ENCODE assay signal across 19 mouse cellular contexts in genomic region chr16:16255217-16255616, GRCm38 (mm10). TPM values are rescaled to one million over a fixed set of nuclear protein-coding genes. Genes with fewer than 3 reads are reported as not detected.
DNase-seq lines count a peak whose midpoint lies in the region; ATAC-seq and TF ChIP-seq lines count a peak whose summit lies in the region.
"Had no signal": no experiment of that assay in that cellular context is flagged by ENCODE, and none has a peak within 500 bp of the region (broad histone marks: within the 10 kb centered on the region; RNA-seq: fewer than 3 reads in every experiment).

No protein-coding gene starts in this region.

- TF ChIP-seq CTCF in MEL (IDR thresholded peaks at IDR 0.05 in 2 of 3, conservative IDR thresholded peaks at IDR 0.05 in 1 of 3; ENCODE audit: control insufficient read depth in 1 of 3, insufficient read depth in 1 of 3, low read depth in 2 of 3, low read length in 3 of 3, poor library complexity in 1 of 3, severe bottlenecking in 1 of 3): no peak

- no peak for TF ChIP-seq POLR2A in MEL (IDR thresholded peaks at IDR 0.05; ENCODE audit: control insufficient read depth in 1 of 2, insufficient read depth in 1 of 2, low read depth in 1 of 2, low read length in 2 of 2, poor library complexity in 1 of 2)

- no peak for TF ChIP-seq RAD21 in MEL (IDR thresholded peaks at IDR 0.05; ENCODE audit: low read depth, low read length)

- peak in 1 of 2 experiments; percentile 62; a peak in 1 of 4 replicates for TF ChIP-seq EP300 in MEL (IDR thresholded peaks at IDR 0.05; ENCODE audit: low read depth in 1 of 2, low read length in 2 of 2)

- H3K9me3 ChIP-seq in heart, embryonic 11.5 days (replicated peaks; ENCODE audit: control insufficient read depth, low read length): no peaks in the 10 kb centered on the region
- no peaks in the 10 kb centered on the region for H3K9me3 ChIP-seq in heart, embryonic 16.5 days (replicated peaks; ENCODE audit: control insufficient read depth, low read length)
- H3K9me3 ChIP-seq in MEL (replicated peaks; ENCODE audit: insufficient read depth, low read length): no peaks in the 10 kb centered on the region
- H3K9me3 ChIP-seq: embryonic facial prominence, embryonic 12.5 days; forebrain, embryonic 15.5 days; hindbrain, embryonic 15.5 days; kidney, embryonic 15.5 days had no signal

- no peak overlapping the region for H3K9ac ChIP-seq in heart, embryonic 11.5 days (ENCODE audit: low read depth, low read length)
- no peak overlapping the region for H3K9ac ChIP-seq in heart, embryonic 16.5 days (ENCODE audit: low read length)
- peak overlapping the region; percentile 43 for H3K9ac ChIP-seq in MEL (ENCODE audit: control insufficient read depth, low read depth, low read length, poor library complexity, severe bottlenecking)
- H3K9ac ChIP-seq: embryonic facial prominence, embryonic 12.5 days; forebrain, embryonic 15.5 days; hindbrain, embryonic 15.5 days; kidney, embryonic 15.5 days had no signal

- intact Hi-C loops in heart, postnatal 25 days (cut with DNase I): loop anchor here (2.0 kb wide), 1 partner anchor 40 kb away; no protein-coding TSS in a partner anchor

- ATAC-seq in heart, embryonic 11.5 days (replicated peaks; ENCODE audit: insufficient number of reproducible peaks, low FRiP score, low TSS enrichment): no peak
- ATAC-seq in heart, embryonic 16.5 days (replicated peaks; ENCODE audit: extremely low read depth, insufficient read depth, low FRiP score): no peak
- ATAC-seq: activated CD4-positive, CD25-positive, alpha-beta regulatory T cell, adult 4 months; forebrain, embryonic 15.5 days; intestine, embryonic 16.5 days; Patski had no signal

- H3K4me1 ChIP-seq in heart, embryonic 11.5 days (ENCODE audit: control insufficient read depth, insufficient read depth, low read length): peaks cover 37% of the 10 kb centered on the region
- H3K4me1 ChIP-seq in heart, embryonic 16.5 days (ENCODE audit: control insufficient read depth, insufficient read depth, low read length): peaks cover 39% of the 10 kb centered on the region
- peaks cover 29 to 31% of the 10 kb centered on the region in 2 experiments for H3K4me1 ChIP-seq in MEL (ENCODE audit: control insufficient read depth in 1 of 2, insufficient read depth in 2 of 2, low read length in 2 of 2)
- H3K4me1 ChIP-seq: embryonic facial prominence, embryonic 12.5 days; forebrain, embryonic 15.5 days had no signal

- H3K4me2 ChIP-seq in heart, embryonic 11.5 days: no peak overlapping the region
- H3K4me2 ChIP-seq in heart, embryonic 16.5 days (ENCODE audit: low read depth, low read length): no peak overlapping the region
- H3K4me2 ChIP-seq: embryonic facial prominence, embryonic 12.5 days; forebrain, embryonic 15.5 days; hindbrain, embryonic 15.5 days; kidney, embryonic 15.5 days had no signal

- H3K27ac ChIP-seq in heart, embryonic 11.5 days (ENCODE audit: low read depth, low read length): peak overlapping the region; percentile 70
- peak overlapping the region; percentile 93 for H3K27ac ChIP-seq in heart, embryonic 16.5 days (ENCODE audit: low read length)
- H3K27ac ChIP-seq in MEL (ENCODE audit: control insufficient read depth, low read depth, low read length): peak overlapping the region; percentile 83
- H3K27ac ChIP-seq: embryonic facial prominence, embryonic 12.5 days; forebrain, embryonic 15.5 days; hindbrain, embryonic 15.5 days; kidney, embryonic 15.5 days had no signal

- no peak overlapping the region for H3K4me3 ChIP-seq in heart, embryonic 11.5 days (ENCODE audit: low read depth, low read length)
- H3K4me3 ChIP-seq in heart, embryonic 16.5 days (ENCODE audit: low read length): no peak overlapping the region
- H3K4me3 ChIP-seq in MEL (ENCODE audit: control insufficient read depth in 1 of 2, insufficient read depth in 1 of 2, low read depth in 2 of 2, low read length in 2 of 2): peak overlapping the region in 1 of 2 experiments; percentile 52; a peak in 1 of 4 replicates
- H3K4me3 ChIP-seq: embryonic facial prominence, embryonic 12.5 days; forebrain, embryonic 15.5 days; hindbrain, embryonic 15.5 days; kidney, embryonic 15.5 days had no signal

- no peaks in the 10 kb centered on the region for H3K79me2 ChIP-seq in MEL (ENCODE audit: control insufficient read depth, insufficient read depth, low read length, poor library complexity)

- WGBS in heart, embryonic 11.5 days (ENCODE audit: insufficient replicate concordance): 66% methylated on average over 1 of the region's 1 CpGs
- 45% methylated on average over 1 of the region's 1 CpGs for WGBS in heart, embryonic 16.5 days

- DNase-seq in heart, postnatal 25 days (ENCODE audit: low spot score): no peak
- DNase-seq in heart, adult 9 months (ENCODE audit: low spot score in 2 of 2): no peak
- peak; percentile 63 for DNase-seq in MEL (ENCODE audit: low read depth, low spot score)
- DNase-seq in MEL-GATA-1-ER (ENCODE audit: extremely low read depth, low read depth): peak; percentile 6
- DNase-seq in adrenal gland, postnatal 4 days (ENCODE audit: low spot score in 2 of 2): no peak
- DNase-seq: adrenal gland, postnatal 14 days; cerebellum, adult 18-20 months; cerebellum, adult 9-11 months; gastrocnemius, postnatal 36 days; kidney, adult 2 months had no signal

- no peaks in the 10 kb centered on the region; the same call in 1 of the 2 replicates for H3K36me3 ChIP-seq in heart, embryonic 11.5 days (ENCODE audit: control insufficient read depth, insufficient read depth, low read length)
- peaks cover 12% of the 10 kb centered on the region for H3K36me3 ChIP-seq in heart, embryonic 16.5 days (ENCODE audit: control insufficient read depth, insufficient read depth)
- peaks cover 0 to 29% of the 10 kb centered on the region in 2 experiments; a peak in 2 of 4 replicates for H3K36me3 ChIP-seq in MEL (ENCODE audit: control insufficient read depth in 1 of 2, insufficient read depth in 2 of 2, low read length in 2 of 2)
- H3K36me3 ChIP-seq: embryonic facial prominence, embryonic 12.5 days; forebrain, embryonic 15.5 days; hindbrain, embryonic 15.5 days; kidney, embryonic 15.5 days had no signal

- no peaks in the 10 kb centered on the region for H3K27me3 ChIP-seq in heart, embryonic 11.5 days (ENCODE audit: control insufficient read depth, insufficient read depth, low read length)
- no peaks in the 10 kb centered on the region for H3K27me3 ChIP-seq in heart, embryonic 16.5 days (ENCODE audit: control insufficient read depth, insufficient read depth, low read length)
- H3K27me3 ChIP-seq in MEL (ENCODE audit: control insufficient read depth in 1 of 2, insufficient read depth in 2 of 2, low read length in 2 of 2): no peaks in the 10 kb centered on the region
- H3K27me3 ChIP-seq: embryonic facial prominence, embryonic 12.5 days; forebrain, embryonic 15.5 days; hindbrain, embryonic 15.5 days; kidney, embryonic 15.5 days; Patski had no signal

TF ChIP-seq in MEL, 35 proteins besides CTCF, POLR2A, EP300 and RAD21:
- TF ChIP-seq USF2 (IDR thresholded peaks at IDR 0.05; ENCODE audit: borderline replicate concordance in 1 of 2, insufficient read depth in 1 of 2, low read depth in 1 of 2, low read length in 2 of 2) (no peak), KAT2A (conservative IDR thresholded peaks at IDR 0.05; ENCODE audit: low read depth, low read length) (peak; percentile 43; the same call in 1 of the 2 replicates), ZC3H11A (IDR thresholded peaks at IDR 0.05; ENCODE audit: low read depth, low read length) (no peak), TCF12 (IDR thresholded peaks at IDR 0.05; ENCODE audit: low read depth, low read length) (peak; percentile 45; the same call in 1 of the 2 replicates), BHLHE40 (IDR thresholded peaks at IDR 0.05; ENCODE audit: borderline replicate concordance, low read depth, low read length) (no peak), ETS1 (IDR thresholded peaks at IDR 0.05; ENCODE audit: low read depth, low read length) (peak; percentile 77; the same call in 1 of the 2 replicates), MXI1 (IDR thresholded peaks at IDR 0.05; ENCODE audit: low read depth, low read length) (0 out of 2 replicates have a peak, but pooled peaks have one; percentile 18)
TF ChIP-seq in MEL: peak in this region for 4.

RNA-seq across cellular contexts. Expression of gene Pkp2, which starts 42.1 kb away (rescaled TPM):
- 95.7 and 114 TPM in 2 replicates for polyA plus RNA-seq in heart, embryonic 11.5 days (2014; fragmentation: Nextera tagmentation; extraction: Ambion mirVana)
- 100 to 1,000 TPM; 137 to 142 TPM for total RNA-seq in heart, postnatal 25 days (2021)
- polyA plus RNA-seq in heart, embryonic 16.5 days (2015; fragmentation: Nextera tagmentation; extraction: Ambion mirVana): 116 and 117 TPM in 2 replicates
- total RNA-seq in MEL (2012; rRNA removed): 0.54 and 0.72 TPM in 2 replicates
- polyA plus RNA-seq in MEL (2012; ENCODE audit: insufficient read depth in 1 of 2, insufficient read length in 2 of 2, low read depth in 1 of 2, low replicate concordance in 2 of 2, missing spikeins in 1 of 2): 1 to 10 TPM in 1 of 2 experiments, not detected in 1; 2.2 TPM
- 1 to 10 TPM; 3.6 to 4.1 TPM for total RNA-seq in adrenal gland, postnatal 4 days (2021)

RNA-seq across cellular contexts. Expression of gene Yars2, which starts 47.5 kb away (rescaled TPM):
- polyA plus RNA-seq in heart, embryonic 11.5 days (2014; fragmentation: Nextera tagmentation; extraction: Ambion mirVana): 39.5 and 43.7 TPM in 2 replicates
- 10 to 100 TPM; 31.0 to 36.4 TPM for total RNA-seq in heart, postnatal 25 days (2021)
- polyA plus RNA-seq in heart, embryonic 16.5 days (2015; fragmentation: Nextera tagmentation; extraction: Ambion mirVana): 38.9 and 41.5 TPM in 2 replicates
- total RNA-seq in MEL (2012; rRNA removed): 46.9 and 48.2 TPM in 2 replicates
- polyA plus RNA-seq in MEL (2012; ENCODE audit: insufficient read depth in 1 of 2, insufficient read length in 2 of 2, low read depth in 1 of 2, low replicate concordance in 2 of 2, missing spikeins in 1 of 2): 10 to 100 TPM in 1 of 2 experiments, not detected in 1; 49.2 TPM
- total RNA-seq in adrenal gland, postnatal 4 days (2021): 10 to 100 TPM; 27.0 to 29.7 TPM

Comparison
In these comparisons a context has a peak if more than half of its experiments do, and no peak if none do; other contexts are left out.
1. DNase-seq: peak in MEL (single experiment) and MEL-GATA-1-ER (single experiment); none in heart, postnatal 25 days (single experiment), heart, adult 9 months (0 of 2) and adrenal gland, postnatal 4 days (0 of 2).
2. RNA of gene Pkp2, which starts 42.1 kb away (total RNA-seq): 137 to 142 TPM in heart, postnatal 25 days; 3.6 to 4.1 TPM in adrenal gland, postnatal 4 days and 0.54 to 0.72 TPM in MEL; every median in the first group is over 10 times any median in the second.
3. Peak in every context shown above with its lines, with median percentiles within 50 percentile points of each other: H3K27ac ChIP-seq.